Comparison of ENCODE assay signal across 8 mouse cellular contexts in genomic region chr7:83489790-83490189, GRCm38 (mm10).
DNase-seq lines count a peak whose midpoint lies in the region; ATAC-seq and TF ChIP-seq lines count a peak whose summit lies in the region.

No protein-coding gene starts in this region.

- no peak overlapping the region for H3K4me2 ChIP-seq in liver, embryonic 14.5 days (ENCODE audit: low read depth)
- H3K4me2 ChIP-seq in liver, embryonic 11.5 days = no peak overlapping the region
- H3K4me2 ChIP-seq in hindbrain, postnatal 0 days (ENCODE audit: low read depth, low read length) = no peak overlapping the region

- no peaks in the 10 kb centered on the region for H3K9me3 ChIP-seq in liver, embryonic 14.5 days (ENCODE audit: control insufficient read depth, low read length)
- H3K9me3 ChIP-seq in liver, embryonic 11.5 days (ENCODE audit: control insufficient read depth, low read length) = no peaks in the 10 kb centered on the region
- no peaks in the 10 kb centered on the region for H3K9me3 ChIP-seq in G1E (replicated peaks)
- no peaks in the 10 kb centered on the region for H3K9me3 ChIP-seq in hindbrain, postnatal 0 days (ENCODE audit: low read length)

- no peak for DNase-seq in liver, embryonic 14.5 days (ENCODE audit: low read depth in 3 of 3, low spot score in 3 of 3)
- no peak for DNase-seq in liver, embryonic 11.5 days (ENCODE audit: low spot score)
- DNase-seq in G1E (ENCODE audit: low spot score) = no peak
- peak; percentile 61 for DNase-seq in embryo, embryonic 9.5 days (ENCODE audit: extremely low spot score)
- peak; percentile 69 for DNase-seq in hindbrain, postnatal 0 days (ENCODE audit: low spot score)
- no peak for DNase-seq in urinary bladder, postnatal 10 days (ENCODE audit: low spot score)

- WGBS in liver, embryonic 14.5 days (ENCODE audit: insufficient replicate concordance) = 50% methylated on average over 1 of the region's 1 CpGs
- 78% methylated on average over 1 of the region's 1 CpGs for WGBS in liver, embryonic 11.5 days
- 81% methylated on average over 1 of the region's 1 CpGs for WGBS in hindbrain, postnatal 0 days

- no peaks in the 10 kb centered on the region for H3K36me3 ChIP-seq in liver, embryonic 14.5 days (replicated peaks; ENCODE audit: control insufficient read depth, insufficient read depth, low read depth)
- no peaks in the 10 kb centered on the region for H3K36me3 ChIP-seq in liver, embryonic 11.5 days (ENCODE audit: control insufficient read depth, insufficient read depth, low read length)
- no peaks in the 10 kb centered on the region for H3K36me3 ChIP-seq in G1E (replicated peaks)
- H3K36me3 ChIP-seq in hindbrain, postnatal 0 days (ENCODE audit: insufficient read depth, low read length) = no peaks in the 10 kb centered on the region

- H3K4me1 ChIP-seq in liver, embryonic 14.5 days (replicated peaks; ENCODE audit: control insufficient read depth in 2 of 2, insufficient read depth in 2 of 2, low read length in 1 of 2) = no peaks in the 10 kb centered on the region
- H3K4me1 ChIP-seq in liver, embryonic 11.5 days (replicated peaks; ENCODE audit: control insufficient read depth, insufficient read depth, low read length) = no peaks in the 10 kb centered on the region
- H3K4me1 ChIP-seq in G1E (ENCODE audit: insufficient read depth, low read depth, low read length) = no peaks in the 10 kb centered on the region
- H3K4me1 ChIP-seq in hindbrain, postnatal 0 days (ENCODE audit: insufficient read depth, low read length) = no peaks in the 10 kb centered on the region

- TF ChIP-seq CTCF in liver, embryonic 14.5 days (IDR thresholded peaks at IDR 0.05; ENCODE audit: low read depth) = peak; percentile 65
- TF ChIP-seq CTCF in G1E (IDR thresholded peaks at IDR 0.05; ENCODE audit: low read depth, low read length) = peak; percentile 47
- TF ChIP-seq CTCF in hindbrain, postnatal 0 days (IDR thresholded peaks at IDR 0.05; ENCODE audit: low read depth) = peak; percentile 85

- H3K9ac ChIP-seq in liver, embryonic 14.5 days (replicated peaks) = no peak overlapping the region
- H3K9ac ChIP-seq in liver, embryonic 11.5 days (ENCODE audit: low read depth, low read length) = no peak overlapping the region
- no peak overlapping the region for H3K9ac ChIP-seq in hindbrain, postnatal 0 days (replicated peaks; ENCODE audit: low read length)

- H3K27me3 ChIP-seq in liver, embryonic 14.5 days (ENCODE audit: control insufficient read depth, insufficient read depth, low read length) = no peaks in the 10 kb centered on the region
- no peaks in the 10 kb centered on the region for H3K27me3 ChIP-seq in liver, embryonic 11.5 days (replicated peaks; ENCODE audit: control insufficient read depth, insufficient read depth, low read length)
- no peaks in the 10 kb centered on the region for H3K27me3 ChIP-seq in G1E (ENCODE audit: insufficient read depth, low read length)
- no peaks in the 10 kb centered on the region for H3K27me3 ChIP-seq in hindbrain, postnatal 0 days (ENCODE audit: insufficient read depth, low read length)

- ATAC-seq in liver, embryonic 14.5 days (ENCODE audit: insufficient read depth) = no peak
- ATAC-seq in liver, embryonic 11.5 days (replicated peaks; ENCODE audit: low FRiP score) = no peak
- ATAC-seq in G1E (ENCODE audit: extremely low read depth, insufficient number of reproducible peaks, low FRiP score, poor library complexity, severe bottlenecking) = no peak
- 0 out of 2 replicates have a peak, but pooled peaks have one; percentile 45 for ATAC-seq in hindbrain, postnatal 0 days
- peak; percentile 63; the same call in 1 of the 2 replicates for ATAC-seq in megakaryocyte progenitor cell, adult 5-6 weeks (replicated peaks; ENCODE audit: poor library complexity)
- no peak for ATAC-seq in activated CD4-positive, CD25-positive, alpha-beta regulatory T cell, adult 4 months

- H3K27ac ChIP-seq in liver, embryonic 14.5 days = no peak overlapping the region
- no peak overlapping the region for H3K27ac ChIP-seq in liver, embryonic 11.5 days (ENCODE audit: low read depth, low read length)
- no peak overlapping the region for H3K27ac ChIP-seq in hindbrain, postnatal 0 days

- no peak overlapping the region for H3K4me3 ChIP-seq in liver, embryonic 14.5 days (ENCODE audit: insufficient read depth in 1 of 2, low read depth in 2 of 2, low read length in 2 of 2)
- H3K4me3 ChIP-seq in liver, embryonic 11.5 days (ENCODE audit: low read depth, low read length) = no peak overlapping the region
- no peak overlapping the region for H3K4me3 ChIP-seq in G1E (ENCODE audit: low read depth, low read length)
- no peak overlapping the region for H3K4me3 ChIP-seq in hindbrain, postnatal 0 days (ENCODE audit: low read length)

- no peak for TF ChIP-seq EP300 in liver, embryonic 14.5 days (IDR thresholded peaks at IDR 0.05; ENCODE audit: low read depth)

Comparison
In these comparisons a context has a peak if more than half of its experiments do, and no peak if none do; other contexts are left out.
1. ATAC-seq: peak in hindbrain, postnatal 0 days (single experiment) and megakaryocyte progenitor cell, adult 5-6 weeks (single experiment); none in liver, embryonic 14.5 days (single experiment), liver, embryonic 11.5 days (single experiment), G1E (single experiment) and activated CD4-positive, CD25-positive, alpha-beta regulatory T cell, adult 4 months (single experiment).
2. DNase-seq: peak in embryo, embryonic 9.5 days (single experiment) and hindbrain, postnatal 0 days (single experiment); none in liver, embryonic 14.5 days (0 of 3), liver, embryonic 11.5 days (single experiment), G1E (single experiment) and urinary bladder, postnatal 10 days (single experiment).
3. Peak in every context shown above with its lines, with median percentiles within 50 percentile points of each other: CTCF ChIP-seq.